Mouse (Mus musculus) yolk sac, embryonic 10.5 days (tissue): ENCODE results near the gene Nlrc5.

Source experiments
- DNase-seq: peaks from one replicate; pipeline ENCODE4 v3.0.0-alpha.2; 2017; ENCODE audit warnings: low spot score

The Nlrc5 gene

DNA sequence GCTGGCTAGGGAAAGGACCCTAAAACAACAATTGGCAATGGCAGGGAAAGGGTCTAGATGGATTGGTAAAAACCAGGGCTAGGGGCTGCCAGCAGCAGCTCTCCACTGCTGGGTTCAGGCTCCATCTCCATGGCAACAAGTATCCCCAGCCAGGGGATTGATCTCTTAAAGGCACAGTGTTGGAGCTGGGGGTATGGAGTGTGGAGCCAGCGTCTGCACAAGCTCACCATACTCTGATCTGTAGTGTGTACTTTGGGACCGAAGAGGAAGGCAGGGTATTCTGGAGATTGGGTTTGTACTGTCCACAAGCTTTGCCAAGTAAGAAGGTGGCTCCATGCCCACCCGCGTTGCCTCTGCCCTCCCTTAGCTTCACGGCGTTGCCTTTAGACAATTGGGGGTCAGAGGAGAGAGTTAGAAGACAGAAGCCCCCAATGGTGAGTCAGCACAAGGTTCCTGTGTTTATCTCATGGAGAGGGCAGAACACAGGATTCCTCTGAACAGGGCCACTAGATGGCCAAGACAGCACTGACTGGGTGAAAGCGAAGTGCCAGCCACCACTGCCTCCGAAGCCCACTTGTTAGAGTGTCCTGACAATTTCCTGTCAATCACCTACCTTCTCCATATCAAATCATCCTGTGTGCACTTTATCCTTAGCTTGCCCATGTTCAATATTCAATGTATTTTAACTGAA is 133.1 kb downstream of the Nlrc5 start:
- no peak for DNase-seq

DNA sequence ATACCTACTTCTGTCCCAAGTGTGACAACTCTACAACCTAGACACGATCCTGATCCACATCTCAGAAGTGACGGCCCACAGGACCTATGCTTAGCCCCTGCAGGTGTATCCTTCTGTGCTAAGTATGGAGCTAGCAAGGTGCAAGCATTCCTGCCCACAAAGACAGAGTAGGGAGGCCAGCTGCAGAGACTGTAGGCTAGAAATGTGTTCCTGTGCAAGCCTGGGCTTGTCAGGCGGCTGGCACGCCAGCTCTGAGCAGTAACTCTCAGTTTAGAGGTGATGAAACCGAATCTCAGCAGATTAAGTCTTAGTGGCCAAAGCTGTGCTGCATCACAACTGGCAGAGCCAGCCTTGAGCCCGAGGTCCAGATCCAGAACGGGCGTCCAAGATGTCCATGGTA is 133.9 kb downstream of the Nlrc5 start:
- DNase-seq: no peak

DNA sequence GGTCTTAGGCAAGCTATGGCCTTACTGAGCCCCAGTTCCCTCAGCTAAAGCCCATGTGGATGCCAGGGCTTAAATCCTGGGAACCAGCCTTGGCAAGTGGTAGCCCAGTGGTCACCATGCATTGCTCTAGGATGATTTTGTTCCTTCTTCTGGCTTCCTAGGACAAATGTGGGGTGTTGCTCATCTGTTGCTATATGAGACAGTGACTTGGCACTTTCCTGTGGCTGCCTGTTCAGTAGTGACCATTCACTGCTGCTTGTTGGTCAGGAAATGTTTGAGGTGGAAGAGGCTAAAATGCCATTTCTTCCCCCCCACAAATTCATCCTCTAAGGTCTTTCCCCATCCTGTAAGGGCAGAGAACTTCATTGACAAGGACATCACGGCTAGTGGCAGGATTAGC is 135.3 kb downstream of the Nlrc5 start:
- no peak for DNase-seq

DNA sequence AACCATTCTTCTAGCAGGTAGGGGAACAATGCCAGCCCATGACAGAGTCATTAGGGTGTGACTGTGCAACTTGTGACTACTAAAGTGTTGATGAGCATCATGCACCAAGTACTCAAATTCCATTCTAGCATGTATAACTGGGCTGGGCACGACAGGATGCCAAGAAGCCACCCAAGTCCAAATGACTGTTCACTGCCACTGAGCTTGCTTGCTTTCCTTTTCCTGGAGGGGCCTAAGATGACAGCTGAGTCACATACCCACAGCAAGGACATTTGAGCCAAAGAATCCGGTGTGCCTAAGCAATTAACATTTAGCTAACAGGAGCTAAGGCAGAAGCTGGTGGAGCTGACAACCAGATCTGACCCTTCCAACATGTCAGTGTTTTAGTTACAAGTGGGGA is 137.7 kb downstream of the Nlrc5 start:
- no peak for DNase-seq

DNA sequence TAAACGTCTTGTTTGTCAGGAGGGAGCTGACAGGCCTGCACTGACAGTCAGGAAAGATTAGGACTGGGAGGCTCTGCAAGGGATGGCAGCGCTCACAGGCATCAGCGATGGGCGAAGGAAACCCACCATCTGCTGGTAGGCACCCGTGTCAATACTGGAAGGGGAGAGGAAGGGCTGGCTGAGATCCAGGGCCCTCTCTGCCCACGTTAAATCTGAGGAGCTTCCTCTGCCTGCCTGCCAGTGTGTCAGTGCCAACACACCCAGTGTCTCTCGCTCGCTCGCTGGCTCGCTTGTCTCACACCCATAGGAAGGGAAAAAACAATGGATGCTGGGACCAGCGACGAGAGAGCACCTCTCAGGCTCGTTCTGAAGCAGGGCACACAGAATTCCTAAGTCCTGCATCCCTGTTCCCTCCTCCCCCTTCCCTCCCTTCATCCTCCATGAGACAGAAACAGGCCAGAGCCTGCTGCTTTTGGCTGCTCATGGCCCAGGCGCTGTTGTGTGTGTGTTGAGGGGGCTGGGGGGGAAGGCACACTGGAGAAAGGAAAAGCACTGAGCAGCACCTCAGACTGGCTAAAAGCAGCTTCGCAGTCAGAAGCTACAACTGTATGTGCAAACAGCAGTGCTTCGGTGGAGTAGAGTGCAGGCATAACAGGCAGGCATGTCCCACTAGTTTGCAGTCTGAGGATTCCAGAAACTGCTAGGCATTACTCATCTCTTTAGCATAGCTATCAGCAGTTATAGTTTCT is 140.2 kb downstream of the Nlrc5 start:
- DNase-seq: no peak

DNA sequence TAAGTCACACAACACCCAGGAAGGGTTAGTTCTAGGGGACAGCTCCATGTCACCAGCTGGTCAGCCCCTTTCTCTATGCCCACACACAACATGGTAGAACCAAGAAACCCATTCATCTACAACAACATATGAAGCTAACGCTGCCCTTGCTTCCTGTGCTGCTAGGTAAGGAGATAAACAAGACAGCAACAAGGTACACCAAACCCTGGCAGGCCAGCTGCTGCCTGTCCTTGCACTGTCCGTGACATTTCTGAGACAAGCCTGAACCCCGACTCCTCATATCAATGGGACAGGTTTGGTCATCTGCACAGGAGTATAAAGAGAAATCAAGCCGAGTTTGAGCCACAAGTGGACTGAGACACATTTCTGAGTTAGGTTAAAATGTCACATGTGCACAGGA is 141.0 kb downstream of the Nlrc5 start:
- DNase-seq: no peak
